Mouse (Mus musculus): ENCODE results near the gene Adgrl4. TPM values are rescaled to one million over a fixed set of nuclear protein-coding genes. Genes with fewer than 3 reads are reported as not detected.
A peak's percentile ranks its signal among the peaks of the same experiment; 100 is the strongest.

Gene Adgrl4
- polyA plus RNA-seq, 1 experiment: not detected

- Histone ChIP-seq H3K79me3 (ENCODE audit: low read depth) (no peaks in the 10 kb centered on the region), H3K79me2 (ENCODE audit: control insufficient read depth, insufficient read depth) (no peaks in the 10 kb centered on the region), H3K36me3 (ENCODE audit: control insufficient read depth, insufficient read depth) (no peaks in the 10 kb centered on the region), H3ac (ENCODE audit: control insufficient read depth, insufficient read length, low read depth) (no peak overlapping the region), H3K27me3 (ENCODE audit: control insufficient read depth, insufficient read depth, insufficient read length) (no peaks in the 10 kb centered on the region), H3K4me3 (ENCODE audit: insufficient read depth, poor library complexity, severe bottlenecking) (no peak overlapping the region)
- no peak for TF ChIP-seq FOSL1 (IDR thresholded peaks at IDR 0.05; ENCODE audit: insufficient read depth, low read length, poor library complexity, severe bottlenecking)
- no peak for TF ChIP-seq MYOG (IDR thresholded peaks at IDR 0.05; ENCODE audit: control insufficient read depth, extremely low read depth, insufficient read length)
- no peak for TF ChIP-seq CEBPB (IDR thresholded peaks at IDR 0.05; ENCODE audit: low read depth)
- no peak for TF ChIP-seq CTCF (IDR thresholded peaks at IDR 0.05; ENCODE audit: control insufficient read depth, insufficient read depth, insufficient read length)
- no peak for TF ChIP-seq MAX (IDR thresholded peaks at IDR 0.05)
- TF ChIP-seq USF1 (IDR thresholded peaks at IDR 0.05; ENCODE audit: low read depth): no peak
- no peak for TF ChIP-seq MYOD1 (IDR thresholded peaks at IDR 0.05; ENCODE audit: control insufficient read depth, insufficient read length, low read depth)
These were observed 6.6 kb downstream of the Adgrl4 start for GRCm38 (mm10) chr3:151444284-151444683.

DNA sequence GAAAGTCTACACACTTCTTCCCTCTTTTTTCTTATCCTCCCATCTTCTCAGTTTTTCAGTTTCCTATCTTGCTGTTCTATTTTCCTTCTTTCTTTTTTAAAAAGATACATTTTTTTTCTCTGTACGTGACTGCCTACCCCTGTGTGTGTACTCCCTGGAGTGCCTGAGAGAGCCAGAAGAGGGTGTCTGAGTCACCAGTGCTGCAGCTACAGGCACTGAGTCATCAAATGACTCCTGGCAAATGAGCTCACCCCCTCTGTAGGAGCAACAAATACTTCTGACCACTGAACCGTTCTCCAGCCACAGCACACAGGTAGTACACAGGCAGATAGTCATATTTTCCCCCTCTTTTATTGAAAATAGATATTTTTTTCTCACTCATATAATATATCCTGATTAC, 8.2 kb downstream of the Adgrl4 start:
- no peaks in the 10 kb centered on the region for H3K79me3 ChIP-seq (ENCODE audit: low read depth)
- H3K4me3 ChIP-seq (ENCODE audit: insufficient read depth, poor library complexity, severe bottlenecking): no peak overlapping the region
- H3K36me3 ChIP-seq (ENCODE audit: control insufficient read depth, insufficient read depth): no peaks in the 10 kb centered on the region
- no peak for TF ChIP-seq MAX (IDR thresholded peaks at IDR 0.05)
- no peak for TF ChIP-seq CTCF (IDR thresholded peaks at IDR 0.05; ENCODE audit: control insufficient read depth, insufficient read depth, insufficient read length)
- no peak for TF ChIP-seq CEBPB (IDR thresholded peaks at IDR 0.05; ENCODE audit: low read depth)
- TF ChIP-seq MYOD1 (IDR thresholded peaks at IDR 0.05; ENCODE audit: control insufficient read depth, insufficient read length, low read depth): peak; percentile 47
- TF ChIP-seq FOSL1 (IDR thresholded peaks at IDR 0.05; ENCODE audit: insufficient read depth, low read length, poor library complexity, severe bottlenecking): peak; percentile 68
- no peak for TF ChIP-seq MYOG (IDR thresholded peaks at IDR 0.05; ENCODE audit: control insufficient read depth, extremely low read depth, insufficient read length)
- TF ChIP-seq USF1 (IDR thresholded peaks at IDR 0.05; ENCODE audit: low read depth): no peak
- H3K79me2 ChIP-seq (ENCODE audit: control insufficient read depth, insufficient read depth): no peaks in the 10 kb centered on the region
- H3K27me3 ChIP-seq (ENCODE audit: control insufficient read depth, insufficient read depth, insufficient read length): no peaks in the 10 kb centered on the region
- H3ac ChIP-seq (ENCODE audit: control insufficient read depth, insufficient read length, low read depth): no peak overlapping the region

DNA sequence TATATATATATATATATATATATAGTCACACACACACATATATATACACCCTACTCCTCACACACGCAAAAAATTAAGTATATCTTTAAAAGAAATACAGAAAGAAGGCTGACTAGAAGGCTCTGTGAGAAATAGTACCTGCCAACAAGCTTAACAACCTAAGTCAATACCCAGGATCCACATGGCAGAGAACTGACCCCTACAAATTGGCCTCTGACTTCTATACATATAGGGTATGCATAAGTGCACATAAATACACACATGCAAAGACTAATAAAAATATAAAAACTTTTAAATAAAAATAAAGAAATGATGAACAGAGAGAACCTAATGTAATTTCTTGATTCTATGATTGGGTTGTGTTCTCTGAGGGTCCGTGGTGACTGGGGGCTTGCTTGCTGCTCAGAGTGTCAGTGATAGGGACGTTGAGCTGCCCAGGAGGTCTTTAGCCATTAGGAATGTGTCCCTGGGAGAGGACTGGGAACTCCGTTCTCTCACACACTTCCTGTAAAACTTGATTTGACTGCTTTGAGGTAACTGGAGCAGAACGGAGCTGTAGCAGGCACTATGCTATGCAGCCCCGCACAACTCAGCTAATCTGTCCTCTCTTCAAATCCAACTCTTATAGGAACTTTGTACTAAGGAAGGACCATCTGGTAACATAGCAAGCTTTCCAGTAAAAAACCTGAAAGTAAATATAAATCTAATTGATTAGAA, 17.5 kb downstream of the Adgrl4 start:
- no peaks in the 10 kb centered on the region for H3K36me3 ChIP-seq (ENCODE audit: control insufficient read depth, insufficient read depth)
- no peak for TF ChIP-seq CTCF (IDR thresholded peaks at IDR 0.05; ENCODE audit: control insufficient read depth, insufficient read depth, insufficient read length)
- no peaks in the 10 kb centered on the region for H3K79me2 ChIP-seq (ENCODE audit: control insufficient read depth, insufficient read depth)
- H3K4me3 ChIP-seq (ENCODE audit: insufficient read depth, poor library complexity, severe bottlenecking): no peak overlapping the region
- H3K79me3 ChIP-seq (ENCODE audit: low read depth): no peaks in the 10 kb centered on the region
- H3ac ChIP-seq (ENCODE audit: control insufficient read depth, insufficient read length, low read depth): no peak overlapping the region
- H3K27me3 ChIP-seq (ENCODE audit: control insufficient read depth, insufficient read depth, insufficient read length): no peaks in the 10 kb centered on the region

GRCm38 (mm10) chr3:151459430-151460190, 21.9 kb downstream of the Adgrl4 start:
- Histone ChIP-seq H3ac (ENCODE audit: control insufficient read depth, insufficient read length, low read depth) (no peak overlapping the region), H3K27me3 (ENCODE audit: control insufficient read depth, insufficient read depth, insufficient read length) (no peaks in the 10 kb centered on the region), H3K79me3 (ENCODE audit: low read depth) (no peaks in the 10 kb centered on the region), H3K36me3 (ENCODE audit: control insufficient read depth, insufficient read depth) (no peaks in the 10 kb centered on the region), H3K4me3 (ENCODE audit: insufficient read depth, poor library complexity, severe bottlenecking) (no peak overlapping the region), H3K79me2 (ENCODE audit: control insufficient read depth, insufficient read depth) (no peaks in the 10 kb centered on the region)
- no peak for TF ChIP-seq CTCF (IDR thresholded peaks at IDR 0.05; ENCODE audit: control insufficient read depth, insufficient read depth, insufficient read length)
- TF ChIP-seq FOSL1 (IDR thresholded peaks at IDR 0.05; ENCODE audit: insufficient read depth, low read length, poor library complexity, severe bottlenecking): no peak
- TF ChIP-seq MYOG (IDR thresholded peaks at IDR 0.05; ENCODE audit: control insufficient read depth, extremely low read depth, insufficient read length): no peak
- TF ChIP-seq CEBPB (IDR thresholded peaks at IDR 0.05; ENCODE audit: low read depth): peak; percentile 52
- TF ChIP-seq USF1 (IDR thresholded peaks at IDR 0.05; ENCODE audit: low read depth): peak; percentile 62

DNA sequence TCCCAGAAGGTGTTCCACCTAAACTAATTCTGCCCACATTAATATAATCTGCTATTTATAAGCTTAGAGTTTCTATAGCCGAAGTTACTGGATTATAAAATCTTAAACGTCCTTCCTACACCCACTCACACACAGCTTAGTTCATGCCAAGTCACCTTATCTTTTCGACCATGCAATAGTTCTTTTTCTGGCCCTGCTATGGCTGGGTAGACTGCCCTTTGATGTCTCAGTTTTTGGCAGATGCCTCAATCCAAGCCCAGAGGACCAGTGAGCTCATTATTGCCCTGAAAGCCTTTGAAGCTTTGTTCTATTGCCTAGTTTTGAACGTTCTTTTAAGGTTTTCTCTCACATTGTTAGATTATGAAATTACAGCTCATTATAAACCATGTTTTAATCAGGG, 27.5 kb downstream of the Adgrl4 start:
- H3K36me3 ChIP-seq (ENCODE audit: control insufficient read depth, insufficient read depth): no peaks in the 10 kb centered on the region
- no peaks in the 10 kb centered on the region for H3K79me2 ChIP-seq (ENCODE audit: control insufficient read depth, insufficient read depth)
- no peaks in the 10 kb centered on the region for H3K27me3 ChIP-seq (ENCODE audit: control insufficient read depth, insufficient read depth, insufficient read length)
- H3ac ChIP-seq (ENCODE audit: control insufficient read depth, insufficient read length, low read depth): no peak overlapping the region
- no peaks in the 10 kb centered on the region for H3K79me3 ChIP-seq (ENCODE audit: low read depth)
- H3K4me3 ChIP-seq (ENCODE audit: insufficient read depth, poor library complexity, severe bottlenecking): no peak overlapping the region
- TF ChIP-seq MYOD1 (IDR thresholded peaks at IDR 0.05; ENCODE audit: control insufficient read depth, insufficient read length, low read depth): no peak
- TF ChIP-seq MAX (IDR thresholded peaks at IDR 0.05): no peak
- TF ChIP-seq CEBPB (IDR thresholded peaks at IDR 0.05; ENCODE audit: low read depth): no peak
- no peak for TF ChIP-seq FOSL1 (IDR thresholded peaks at IDR 0.05; ENCODE audit: insufficient read depth, low read length, poor library complexity, severe bottlenecking)
- no peak for TF ChIP-seq USF1 (IDR thresholded peaks at IDR 0.05; ENCODE audit: low read depth)

GRCm38 (mm10) chr3:151488853-151489252, 51.2 kb downstream of the Adgrl4 start:
- Histone ChIP-seq H3K79me3 (ENCODE audit: low read depth) (no peaks in the 10 kb centered on the region), H3K4me3 (ENCODE audit: insufficient read depth, poor library complexity, severe bottlenecking) (no peak overlapping the region), H3K36me3 (ENCODE audit: control insufficient read depth, insufficient read depth) (no peaks in the 10 kb centered on the region), H3K27me3 (ENCODE audit: control insufficient read depth, insufficient read depth, insufficient read length) (no peaks in the 10 kb centered on the region), H3ac (ENCODE audit: control insufficient read depth, insufficient read length, low read depth) (no peak overlapping the region), H3K79me2 (ENCODE audit: control insufficient read depth, insufficient read depth) (no peaks in the 10 kb centered on the region)
- no peak for TF ChIP-seq CTCF (IDR thresholded peaks at IDR 0.05; ENCODE audit: control insufficient read depth, insufficient read depth, insufficient read length)
- no peak for TF ChIP-seq MYOD1 (IDR thresholded peaks at IDR 0.05; ENCODE audit: control insufficient read depth, insufficient read length, low read depth)
- TF ChIP-seq MAX (IDR thresholded peaks at IDR 0.05): no peak
- no peak for TF ChIP-seq CEBPB (IDR thresholded peaks at IDR 0.05; ENCODE audit: low read depth)
- TF ChIP-seq MYOG (IDR thresholded peaks at IDR 0.05; ENCODE audit: control insufficient read depth, extremely low read depth, insufficient read length): no peak
- TF ChIP-seq FOSL1 (IDR thresholded peaks at IDR 0.05; ENCODE audit: insufficient read depth, low read length, poor library complexity, severe bottlenecking): no peak
- no peak for TF ChIP-seq USF1 (IDR thresholded peaks at IDR 0.05; ENCODE audit: low read depth)
